Mouse (Mus musculus) urinary bladder, postnatal 25 days (tissue): ENCODE measurements around the gene Marf1.
"Not testable (repeated sequence)": the region's sequence is repeated elsewhere in the genome, so short reads cannot be mapped to it uniquely, and the experiment has no call there.

Source experiments
- DNase-seq: peaks from one replicate; pipeline ENCODE4 v3.0.0; 2022; ENCODE audit warnings: low spot score

The Marf1 gene

DNA sequence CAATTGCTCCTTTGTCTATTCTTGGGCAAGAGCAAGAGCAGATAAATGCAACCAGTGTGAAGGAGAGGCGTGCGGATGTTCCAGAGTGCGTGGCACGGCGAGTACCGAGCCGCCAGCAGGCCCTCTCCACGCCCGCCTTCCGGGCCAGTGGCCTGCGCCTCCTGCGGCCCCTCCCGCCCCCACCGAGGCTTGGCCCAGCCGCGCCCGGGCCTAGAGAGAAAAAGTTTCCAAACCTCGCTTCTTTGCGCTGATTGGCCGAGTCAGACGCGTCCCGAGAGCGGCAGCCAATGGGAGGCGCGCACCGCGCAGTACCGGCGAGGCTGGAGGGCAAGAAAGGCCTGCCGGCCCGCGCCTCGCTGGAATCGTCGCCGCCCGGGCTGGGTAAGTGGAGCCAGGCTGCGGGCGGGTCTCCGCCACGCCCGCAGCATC lies at the start of gene Marf1, which contains the start of gene Nde1:
TSS of gene Marf1 (minus strand) at position 364 of the 429 bp plus-strand sequence.
TSS of gene Nde1 (plus strand) at position 288 of the 429 bp plus-strand sequence.
- DNase-seq = peak; percentile 80

DNA sequence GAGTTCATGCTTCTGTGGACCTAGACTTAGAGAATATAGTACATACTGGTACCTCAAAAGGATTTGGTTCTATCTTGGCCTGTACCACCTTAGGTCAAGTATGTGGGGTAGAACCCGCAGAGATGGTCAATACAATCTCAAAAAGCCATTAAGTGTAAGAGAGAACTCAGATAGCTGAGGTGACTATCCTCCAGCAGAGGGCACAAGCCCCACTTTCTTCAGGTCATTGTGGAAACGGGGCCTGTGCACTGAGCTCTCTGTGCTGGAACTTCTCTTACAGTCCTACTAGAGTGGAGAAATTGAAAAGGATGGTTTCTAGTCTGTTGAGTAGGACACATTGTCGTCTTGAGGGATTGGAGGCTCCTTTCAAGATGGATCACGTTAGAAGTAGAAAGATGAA lies 35.6 kb upstream of the Marf1 start:
- no peak for DNase-seq

DNA sequence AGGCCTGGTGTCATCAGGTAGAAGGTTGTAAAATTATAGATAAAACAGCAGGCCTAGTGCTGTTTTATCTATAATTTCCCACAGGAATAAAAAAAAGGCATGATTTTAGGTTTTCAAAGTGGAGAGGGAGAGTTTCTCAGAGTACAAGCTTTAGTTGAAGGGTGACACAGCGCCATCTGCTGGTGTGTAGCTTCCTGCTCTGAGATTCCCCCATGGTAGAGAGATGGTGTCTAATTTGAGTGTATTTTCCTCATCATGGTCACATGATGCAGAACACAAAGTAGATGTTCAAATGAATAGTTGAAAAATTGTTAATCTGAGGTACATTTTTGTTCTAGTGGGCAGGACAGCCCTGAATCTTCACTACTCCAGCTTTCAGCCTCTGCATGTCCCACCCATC lies 32.3 kb upstream of the Marf1 start:
- peak; percentile 49 for DNase-seq

DNA sequence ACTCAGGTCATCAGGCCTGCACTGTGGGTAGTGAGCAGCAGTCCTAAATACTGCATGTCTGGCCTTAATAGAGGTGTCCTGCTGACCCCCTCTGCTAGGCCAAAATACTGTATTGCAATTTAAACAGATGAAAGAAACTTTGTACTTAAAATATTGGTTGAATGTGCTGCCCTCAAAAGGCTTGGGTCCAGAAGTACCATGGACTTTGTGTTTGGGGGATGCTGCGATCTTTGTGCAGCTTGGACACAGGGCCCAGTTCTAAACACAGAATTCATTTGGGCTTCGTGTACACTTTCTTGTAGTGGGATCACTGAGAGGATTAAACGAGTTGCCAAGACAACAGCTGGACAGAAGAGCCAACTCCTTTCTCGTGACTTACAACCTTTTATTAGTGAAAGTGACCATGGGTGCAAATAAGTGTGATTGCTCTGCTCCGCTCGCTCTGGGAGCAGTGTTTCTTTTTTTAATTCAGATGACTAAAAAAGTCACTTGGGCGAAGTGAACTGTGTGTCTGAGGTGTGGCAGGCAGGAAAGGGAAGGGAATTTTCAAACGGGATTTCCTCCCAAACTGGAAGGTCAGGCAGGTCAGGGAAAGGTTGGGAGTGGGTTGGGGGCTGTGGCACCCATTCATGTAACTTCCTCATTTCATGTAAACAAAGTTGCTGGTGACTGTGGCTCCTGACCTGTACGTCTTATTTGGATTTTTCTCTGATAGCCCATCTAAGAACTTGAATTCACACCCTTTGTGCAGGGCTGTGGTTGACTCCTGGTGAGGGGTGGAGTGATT lies 31.2 kb upstream of the Marf1 start:
- no peak for DNase-seq

DNA sequence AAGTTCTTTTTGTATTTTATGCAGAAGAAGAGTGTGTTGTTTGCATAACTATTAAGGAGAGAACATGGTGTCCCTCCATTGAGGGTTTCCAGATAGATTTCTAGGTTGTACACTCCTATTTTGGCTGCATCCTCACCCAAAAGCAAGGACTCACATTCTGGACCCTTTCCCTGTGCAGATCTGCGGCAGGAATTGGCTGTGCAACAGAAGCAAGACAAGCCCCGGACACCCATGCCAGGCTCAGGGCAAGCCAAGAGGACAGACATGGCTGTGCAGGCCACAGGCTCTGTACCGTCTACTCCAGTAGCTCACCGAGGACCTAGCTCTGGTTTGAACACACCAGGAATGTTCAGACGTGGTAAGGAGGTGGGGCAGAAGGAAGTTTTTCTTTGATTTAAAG lies 22.4 kb upstream of the Marf1 start:
- no peak for DNase-seq

DNA sequence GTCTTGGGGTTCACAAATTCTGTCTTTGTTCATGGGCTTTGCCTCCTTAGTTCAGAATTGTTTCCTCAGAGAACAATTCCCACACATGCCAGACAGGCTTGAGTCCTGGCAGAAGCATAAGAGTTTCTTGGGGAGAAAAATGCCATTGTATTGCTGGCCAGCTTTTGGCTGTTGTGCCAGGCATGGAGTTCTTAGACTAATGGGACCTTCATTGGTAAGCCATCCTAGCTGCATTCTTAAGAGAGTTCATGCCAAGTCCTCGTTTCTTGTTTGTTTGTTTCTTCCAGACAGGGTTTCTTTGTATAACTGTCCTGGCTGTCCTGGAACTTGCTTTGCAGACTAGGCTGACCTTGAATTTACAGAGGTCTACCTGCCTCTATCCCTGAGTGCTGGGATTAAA lies 20.7 kb upstream of the Marf1 start:
- DNase-seq = no peak

DNA sequence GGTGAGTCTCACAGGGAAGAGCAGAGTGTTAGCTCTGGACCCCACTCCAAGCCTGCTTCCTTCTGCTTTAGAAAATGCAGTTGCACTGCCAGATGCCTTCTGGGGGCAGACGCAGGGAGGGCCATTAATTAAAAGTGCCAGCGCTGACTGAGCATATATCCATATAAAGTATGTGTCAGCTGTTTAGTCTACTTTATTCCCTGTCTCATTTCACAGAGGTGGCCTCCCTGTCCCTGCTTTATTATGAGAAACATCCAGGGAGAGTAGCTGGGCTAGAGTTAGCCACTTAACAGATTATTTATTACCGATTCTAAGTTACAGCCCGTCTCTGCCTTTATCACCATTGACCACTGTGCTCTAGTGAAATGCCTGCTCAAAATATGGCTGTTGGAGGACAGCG lies 19.2 kb upstream of the Marf1 start:
- DNase-seq = no peak

DNA sequence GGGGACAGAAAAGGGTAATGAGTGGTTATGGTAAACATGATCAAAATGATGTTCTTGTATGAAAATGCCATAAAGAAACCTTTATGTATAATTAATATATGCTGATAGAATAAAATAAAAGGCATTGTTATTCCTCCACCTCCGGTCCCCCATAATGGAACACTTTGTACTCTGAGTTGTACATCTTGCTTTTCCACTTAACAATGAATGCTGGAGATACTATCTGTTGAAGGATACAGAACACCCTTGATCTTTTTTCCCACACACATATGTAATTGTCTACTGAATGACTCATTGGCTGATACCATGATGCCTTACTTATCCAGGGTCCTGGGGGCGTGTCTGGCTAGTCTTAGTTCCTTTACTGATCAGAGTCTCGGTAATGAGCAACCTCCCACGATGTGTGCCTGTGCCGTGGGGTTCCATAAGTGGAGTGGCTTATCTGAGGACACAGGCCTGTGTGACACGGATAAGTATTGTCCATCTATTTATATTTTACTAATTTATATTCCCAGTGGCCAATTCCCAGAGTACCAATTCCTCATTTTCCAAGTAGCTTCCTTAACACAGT lies 17.1 kb upstream of the Marf1 start:
- no peak for DNase-seq

DNA sequence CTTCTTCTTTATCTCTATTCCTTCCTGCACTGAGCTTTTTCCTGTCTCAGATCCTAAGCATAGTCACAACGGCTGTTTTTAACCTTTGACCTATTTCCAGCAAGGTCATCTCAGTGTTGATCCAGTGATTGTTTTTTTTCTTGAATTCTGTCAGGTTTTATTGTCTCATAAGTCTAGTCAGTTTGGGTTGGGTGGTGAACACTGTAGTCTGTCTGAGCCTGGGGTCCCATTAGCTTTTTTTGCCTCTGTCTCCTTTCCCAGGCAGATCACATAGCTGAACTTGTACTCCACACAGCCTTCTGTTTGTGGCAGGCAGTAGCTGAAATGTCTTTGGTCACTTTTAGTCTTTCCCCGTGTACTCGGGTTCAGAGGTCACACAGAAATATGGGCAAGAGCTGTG lies 14.9 kb upstream of the Marf1 start:
- DNase-seq = no peak

DNA sequence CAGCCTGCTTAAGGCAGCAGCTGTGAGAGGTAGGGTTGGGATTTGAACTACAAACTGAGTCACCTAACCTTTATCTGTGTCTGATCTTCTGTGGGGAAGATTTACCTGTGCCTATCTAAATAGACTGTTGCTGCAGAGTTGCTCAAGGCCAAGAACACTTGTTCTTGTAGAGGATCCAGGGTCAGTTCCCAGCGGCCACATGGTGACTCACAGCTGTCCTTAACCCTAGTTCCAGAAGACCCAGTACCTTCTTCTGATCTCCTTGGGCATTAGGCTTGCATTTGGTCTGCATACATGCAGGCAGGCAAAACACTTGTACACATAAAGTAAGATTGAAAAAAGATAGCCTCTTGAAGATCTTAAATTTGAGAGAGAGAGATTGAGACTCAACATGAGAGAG lies 6.6 kb upstream of the Marf1 start:
- DNase-seq = no peak

DNA sequence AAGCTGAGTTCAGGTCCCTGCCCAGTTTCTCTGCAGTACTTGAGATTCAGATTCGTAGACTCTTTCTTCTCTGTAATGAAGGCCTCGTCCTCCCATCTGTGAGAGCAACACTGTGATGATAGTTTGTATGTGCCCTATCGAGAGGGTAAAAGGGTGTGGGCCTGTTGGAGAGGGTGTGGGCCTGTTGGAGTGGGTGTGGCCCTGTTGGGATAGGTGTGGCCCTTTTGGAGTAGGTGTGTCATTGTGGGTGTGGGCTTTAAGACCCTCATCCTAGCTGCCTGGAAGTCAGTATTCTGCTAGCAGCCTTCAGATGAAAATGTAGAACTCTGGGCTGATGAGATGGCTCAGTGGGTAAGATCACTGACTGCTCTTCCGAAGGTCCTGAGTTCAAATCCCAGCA lies 3.3 kb upstream of the Marf1 start:
- DNase-seq = no peak

DNA sequence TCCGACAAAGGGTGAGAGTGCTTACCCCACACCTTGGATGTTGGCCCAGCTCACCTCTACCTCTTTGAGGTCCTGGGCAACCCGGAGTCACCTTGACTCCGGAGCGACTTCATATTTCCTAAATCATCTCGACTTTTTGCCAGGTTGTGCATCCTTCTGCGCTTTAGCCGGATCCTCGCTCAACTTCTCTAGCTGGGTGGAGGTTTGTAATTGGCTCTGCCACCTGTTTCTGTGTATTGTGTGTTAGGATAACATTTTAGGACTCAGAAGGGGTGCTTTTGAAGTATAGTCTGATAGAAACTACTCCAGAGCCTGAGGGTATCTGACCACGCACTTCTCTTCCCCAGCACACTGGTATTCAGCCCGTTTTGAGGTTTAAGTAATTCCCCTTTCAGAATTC lies 580 bp upstream of the Marf1 start:
- DNase-seq = no peak

DNA sequence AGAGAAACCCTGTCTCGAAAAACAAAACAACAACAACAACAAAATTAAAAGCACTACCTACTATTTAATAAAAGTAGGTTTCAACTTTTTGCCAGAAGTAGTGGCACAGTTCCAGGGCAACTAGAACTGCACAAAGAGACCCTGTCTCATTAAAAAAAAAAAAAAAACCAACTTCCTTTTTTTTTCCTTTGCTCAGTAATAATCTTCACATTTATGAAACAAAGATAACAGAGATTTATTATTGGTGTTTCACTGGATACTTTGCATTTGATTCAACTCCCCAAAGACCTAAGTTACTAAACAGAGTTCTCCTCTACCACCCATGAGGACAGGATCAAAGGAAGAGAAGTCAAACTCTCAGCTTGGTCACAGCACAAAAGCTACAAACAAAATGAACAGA lies 2.2 kb downstream of the Marf1 start:
- DNase-seq = no peak

DNA sequence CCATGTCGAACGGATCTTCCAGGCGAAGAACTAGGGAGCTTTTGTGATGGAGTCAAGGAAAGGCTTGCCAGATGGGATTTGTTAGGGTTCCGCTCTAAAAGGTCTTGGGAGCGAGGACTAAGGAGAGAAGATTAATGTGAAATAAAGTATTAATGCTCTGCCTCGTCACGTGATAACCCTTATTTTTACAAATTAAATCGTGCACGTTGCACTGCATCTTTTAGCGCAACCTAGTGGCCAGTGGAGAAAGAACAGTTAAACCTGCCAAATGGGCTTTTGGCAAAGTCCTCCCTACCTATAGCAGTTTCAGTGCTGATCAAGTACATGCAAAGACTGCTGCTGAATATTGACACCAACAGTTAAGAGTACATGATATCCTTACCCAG lies 3.4 kb downstream of the Marf1 start:
- DNase-seq = peak; percentile 56

DNA sequence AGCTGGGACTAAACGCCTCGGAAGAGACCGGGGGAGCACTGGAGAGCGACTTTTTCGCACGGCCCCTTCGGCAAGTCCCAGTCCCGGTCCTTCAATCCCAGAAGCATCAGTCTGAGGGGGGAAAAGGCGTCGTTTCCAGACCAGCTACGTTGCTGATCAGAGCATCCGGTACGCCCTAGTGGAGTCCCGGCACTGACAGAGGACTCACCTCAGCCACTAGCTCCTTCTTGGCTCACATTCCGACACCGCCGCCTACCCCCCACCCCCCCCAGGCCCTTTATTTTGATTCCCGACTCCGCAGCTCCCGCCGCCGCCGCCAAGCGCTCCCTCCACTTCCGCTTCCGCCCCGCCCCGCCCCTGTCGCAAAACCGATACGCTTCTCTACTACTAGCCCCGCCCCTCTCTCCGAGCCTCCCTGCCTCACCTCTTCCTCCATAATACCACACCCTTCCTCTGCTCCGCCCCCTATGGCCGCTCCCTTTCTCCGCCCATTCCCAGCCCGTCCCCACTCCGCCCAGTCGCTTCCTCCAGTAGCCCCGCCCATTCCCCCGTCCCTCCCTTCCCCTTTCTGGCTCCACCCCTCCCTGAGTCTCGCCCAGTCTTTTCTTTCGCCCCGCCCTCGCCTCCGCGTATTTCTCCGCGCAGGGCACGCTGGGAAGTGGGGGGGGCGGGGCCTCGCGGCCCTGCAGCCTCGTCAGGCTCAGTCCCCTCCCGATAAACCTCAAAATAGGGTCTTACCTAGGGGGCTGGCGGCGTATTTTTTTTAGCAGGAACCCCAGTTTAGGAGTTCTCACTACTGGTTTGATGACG lies 4.0 kb downstream of the Marf1 start:
- peak; percentile 98 for DNase-seq

DNA sequence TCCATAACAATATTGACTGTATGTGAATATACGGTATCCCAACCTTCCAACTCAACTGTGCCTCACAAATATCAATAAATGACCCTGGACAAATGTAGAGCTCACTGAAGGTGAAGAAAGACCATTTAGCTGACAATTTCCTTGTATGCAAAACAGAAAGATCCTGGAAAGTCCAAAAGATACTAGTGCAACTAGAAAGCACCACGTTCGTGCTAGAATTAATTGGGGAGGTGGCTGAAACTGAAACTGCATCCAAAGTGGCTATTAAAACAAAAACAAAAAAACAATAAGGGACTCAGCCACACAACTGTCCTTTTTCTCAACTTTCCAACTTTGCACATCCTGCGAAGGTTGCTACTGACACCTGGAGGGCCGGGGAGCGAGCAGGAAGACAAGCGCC lies 4.6 kb downstream of the Marf1 start:
- no peak for DNase-seq

DNA sequence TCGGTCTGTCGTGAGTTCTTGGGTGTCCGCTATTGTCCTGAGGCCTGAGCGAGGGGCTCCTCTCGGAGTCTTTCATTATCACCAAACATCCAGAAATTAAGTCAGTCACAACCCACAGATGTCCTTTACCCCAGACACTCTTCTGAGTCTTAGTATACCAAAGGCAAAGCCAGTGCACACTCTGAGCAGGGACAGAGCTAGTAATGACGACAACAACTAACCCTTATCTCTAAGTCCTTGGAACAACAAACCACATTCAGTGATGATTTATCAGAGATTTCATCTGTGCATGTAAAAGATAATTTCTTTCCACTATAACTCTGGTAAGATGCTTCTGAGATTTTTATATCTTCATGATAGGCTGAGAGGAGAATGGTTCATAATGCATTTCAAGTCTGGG lies 6.8 kb downstream of the Marf1 start:
- no peak for DNase-seq

DNA sequence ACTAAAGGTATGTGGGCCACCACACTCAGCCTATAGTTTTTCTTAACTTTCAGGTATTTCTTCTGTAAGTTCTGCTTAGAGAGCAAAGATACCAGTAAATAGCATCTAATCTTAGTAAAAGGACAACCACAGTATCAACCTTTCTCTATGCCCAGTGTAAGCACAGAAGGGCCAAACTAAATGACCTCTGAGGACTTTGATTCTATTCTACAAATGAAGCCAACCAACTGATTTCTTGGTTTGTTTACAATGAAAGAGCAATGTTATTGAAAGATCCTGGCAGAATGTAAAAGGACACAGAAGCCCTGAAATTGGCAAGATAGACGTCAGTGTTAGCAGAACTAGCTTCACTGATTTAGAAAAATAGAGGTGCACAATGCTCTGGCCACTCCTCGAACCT lies 7.5 kb downstream of the Marf1 start:
- DNase-seq = not testable (repeated sequence)

DNA sequence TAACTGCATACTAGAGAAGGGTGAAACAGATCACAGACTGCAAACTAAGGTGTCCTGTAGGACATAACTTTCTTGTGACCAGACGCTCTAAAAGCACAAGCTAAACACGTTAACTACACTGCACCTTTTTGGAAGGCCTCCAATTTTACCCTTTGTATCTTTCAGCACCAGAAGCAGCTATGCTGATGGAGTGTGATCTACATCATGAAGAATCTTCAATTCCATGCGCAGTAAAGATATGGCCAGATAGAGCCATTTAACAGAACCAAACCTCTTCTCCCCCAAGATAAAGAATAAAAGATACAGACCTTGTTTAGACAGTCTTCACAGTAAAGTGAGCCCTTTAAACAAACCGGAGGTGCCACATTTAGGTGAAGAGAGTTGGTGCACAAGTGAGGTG lies 11.4 kb downstream of the Marf1 start:
- no peak for DNase-seq

DNA sequence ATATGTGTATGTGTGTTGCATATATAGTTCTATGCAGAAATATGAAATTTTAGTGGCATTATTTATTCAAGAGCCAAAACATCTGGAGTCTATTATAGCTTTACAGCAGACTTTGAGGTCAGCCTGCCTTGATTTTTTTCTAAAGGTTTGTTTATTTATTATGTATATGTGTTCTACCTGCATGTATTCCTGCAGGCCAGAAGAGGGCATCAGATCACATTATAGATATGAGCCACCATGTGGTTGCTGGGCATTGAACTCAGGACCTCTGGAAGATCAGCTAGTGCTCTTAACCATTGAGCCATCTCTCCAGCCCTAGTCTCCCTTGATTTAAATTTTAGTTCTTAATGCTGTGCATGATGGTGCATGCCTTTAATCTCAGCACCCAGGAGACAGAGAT lies 15.4 kb downstream of the Marf1 start:
- DNase-seq = no peak

DNA sequence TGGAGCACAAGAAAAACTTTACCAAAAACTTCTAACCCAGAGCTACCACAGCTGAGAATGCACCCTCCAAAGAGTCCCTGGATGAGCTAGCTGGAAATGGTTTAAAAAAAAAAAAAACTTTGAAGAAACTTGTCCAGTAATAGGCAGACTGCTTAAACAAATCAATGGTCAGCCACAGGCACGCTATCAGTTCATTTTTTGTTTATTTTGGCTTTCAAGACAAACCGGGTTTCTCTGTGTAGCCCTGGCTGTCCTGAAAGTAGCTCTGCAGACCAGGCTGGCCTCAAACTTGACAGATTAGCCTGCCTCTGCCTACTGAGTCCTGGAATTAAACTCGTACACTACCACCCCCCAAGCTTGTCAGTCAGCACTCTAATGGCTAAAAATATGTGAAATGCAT lies 19.9 kb downstream of the Marf1 start:
- DNase-seq = no peak

DNA sequence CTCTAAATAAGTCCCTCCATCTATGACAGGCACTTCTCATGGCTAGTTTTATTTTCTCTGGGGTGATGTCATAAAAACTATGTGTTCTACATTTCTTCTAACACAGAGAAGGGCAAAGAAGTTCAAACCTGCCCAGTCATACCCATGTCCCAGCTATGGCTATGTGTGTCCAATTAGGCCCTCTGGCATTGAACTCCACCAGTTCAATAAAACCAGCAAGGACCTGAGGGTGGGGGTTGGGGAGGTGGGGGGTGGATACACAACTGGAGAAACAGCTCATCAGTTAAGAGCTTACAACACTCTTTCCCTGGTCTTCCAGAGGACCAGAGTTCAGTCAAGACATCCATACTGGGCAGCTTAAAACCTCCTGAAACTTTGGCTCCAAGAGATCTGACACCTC lies 24.0 kb downstream of the Marf1 start:
- no peak for DNase-seq

DNA sequence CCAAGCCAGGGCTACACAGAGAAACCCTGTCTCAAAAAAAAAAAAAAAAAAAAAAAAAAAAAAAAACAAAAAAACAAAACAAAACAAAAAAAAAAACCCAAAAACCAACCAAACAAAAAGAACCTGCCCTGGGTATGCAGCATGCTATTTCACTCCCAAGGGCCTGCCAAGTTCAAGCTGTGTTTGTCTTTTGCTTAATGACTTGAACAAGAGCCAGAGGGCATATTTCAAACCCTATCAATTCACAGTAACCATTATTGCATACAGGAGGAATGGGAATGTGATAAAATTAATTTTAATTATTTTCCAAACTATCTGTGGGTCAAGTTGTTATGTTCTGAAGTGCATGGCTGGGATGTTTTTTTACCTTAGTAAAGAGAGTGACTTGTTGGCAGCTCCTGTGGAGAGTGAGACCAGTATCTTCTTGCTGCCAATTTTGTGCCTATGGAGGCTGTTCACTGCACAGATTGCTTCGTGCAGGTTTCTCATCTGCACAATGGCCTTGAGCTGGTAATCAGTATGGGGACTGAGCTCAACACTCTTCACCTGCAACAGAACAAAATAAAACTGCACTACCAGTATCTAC lies 25.1 kb downstream of the Marf1 start:
- DNase-seq = no peak
